Mouse (Mus musculus) thymus, adult 2 months (tissue): Measurements from ENCODE around the gene Gm20388. TPM values are rescaled to one million over a fixed set of nuclear protein-coding genes. Genes with fewer than 3 reads are reported as not detected.
A peak's percentile ranks its signal among the peaks of the same experiment; 100 is the strongest.

Experiments used
- DNase-seq: peaks from one replicate; pipeline ENCODE4 v3.0.0; 2021
- H3K27ac ChIP-seq: fragments of 200-500 bp; 2 replicates; pipeline ENCODE4 v1.5.1; 2012; ENCODE audit warnings: low read length, control low read depth; ENCODE audit not compliant: control insufficient read depth, insufficient read depth
- H3K27me3 ChIP-seq: fragments of 200-500 bp; 2 replicates; pipeline ENCODE4 v1.6.1; 2012; ENCODE audit warnings: mild to moderate bottlenecking, low read length, moderate library complexity, mixed read lengths; ENCODE audit not compliant: control insufficient read depth, insufficient read depth
- H3K36me3 ChIP-seq: fragments of 200-500 bp; 2 replicates; pipeline ENCODE4 v1.6.1; 2012; ENCODE audit warnings: mild to moderate bottlenecking, low read length, moderate library complexity; ENCODE audit not compliant: control insufficient read depth, insufficient read depth
- H3K4me1 ChIP-seq: fragments of 200-500 bp; replicated peaks from 2 replicates; pipeline ENCODE4 v1.6.1; 2012; ENCODE audit warnings: low read length; ENCODE audit not compliant: control insufficient read depth, insufficient read depth
- H3K4me3 ChIP-seq: fragments of 200-500 bp; 2 replicates; pipeline ENCODE4 v1.5.1; 2012; ENCODE audit warnings: mild to moderate bottlenecking, low read length, control low read depth, moderate library complexity; ENCODE audit not compliant: control insufficient read depth, insufficient read depth
- CTCF ChIP-seq: fragments of 200-500 bp; IDR thresholded peaks from 2 replicates; pipeline ENCODE4 v1.5.1; 2012; ENCODE audit warnings: mild to moderate bottlenecking, control low read depth, low read length, moderate library complexity, borderline replicate concordance; ENCODE audit not compliant: control insufficient read depth, poor library complexity, insufficient read depth; ENCODE audit errors: extremely low read depth
- POLR2A ChIP-seq: fragments of 200-500 bp; IDR thresholded peaks from 2 replicates; pipeline ENCODE4 v1.6.1; 2012; ENCODE audit warnings: mild to moderate bottlenecking, low read length, control low read depth, moderate library complexity; ENCODE audit not compliant: control insufficient read depth, poor library complexity, insufficient read depth; ENCODE audit errors: extremely low read depth
- WGBS: fragments of 180-500 bp; shearing (Covaris S2); methylation state at CpG from one replicate; pipeline ENCODE4 v1.1.7; 2018; 5-methylcytosine and 5-hydroxymethylcytosine counted together
- polyA plus RNA-seq: library from polyadenylated mRNA; depleted of rRNA; stranded (reverse); fragments of >200 nt; gene quantifications from 2 replicates; pipeline ENCODE4 v1.2.3, GENCODE M21; 2012

Gene Gm20388
- polyA plus RNA-seq, 1 experiment: 103 TPM

DNA sequence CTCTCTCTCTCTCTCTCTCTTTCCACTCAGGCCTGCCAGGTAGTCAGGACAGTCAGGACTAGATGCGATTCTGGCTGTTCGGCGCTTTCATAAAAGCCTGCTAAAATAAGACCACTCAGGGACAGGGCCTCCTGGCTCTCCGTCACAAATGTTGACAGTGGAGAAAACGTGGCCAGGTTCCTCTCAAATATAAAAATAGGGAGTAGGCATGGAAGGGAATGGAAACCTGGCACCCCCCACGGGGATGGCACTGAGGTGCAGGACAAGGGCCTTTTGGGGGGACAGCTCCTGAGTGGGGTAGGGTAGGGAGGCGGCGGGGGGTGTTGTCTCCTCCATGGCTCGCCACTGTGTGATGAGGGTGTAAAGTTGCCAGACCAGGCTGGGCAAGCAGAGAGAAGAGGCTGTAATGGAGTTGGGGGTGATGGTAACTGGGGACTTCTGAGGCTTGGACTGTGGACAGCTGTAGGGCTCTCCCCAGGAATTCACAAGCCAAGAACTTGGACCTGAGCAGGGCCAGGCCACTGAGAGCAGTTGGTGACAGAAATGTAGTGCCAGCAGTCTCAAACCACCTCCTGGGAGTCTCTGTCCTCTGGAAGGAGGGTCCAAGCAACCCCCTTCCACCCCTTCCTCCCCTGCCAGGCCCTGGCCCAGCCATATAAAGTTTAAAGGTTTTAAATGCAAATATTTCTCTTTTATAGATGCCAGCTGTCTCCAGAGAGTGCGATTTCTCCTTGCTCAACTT lies 621.3 kb downstream of the Gm20388 start:
- Histone ChIP-seq H3K4me1 (peaks cover 72% of the 10 kb centered on the region), H3K36me3 (no peaks in the 10 kb centered on the region), H3K27ac (peak overlapping the region; percentile 45; the same call in 1 of the 2 replicates), H3K27me3 (no peaks in the 10 kb centered on the region), H3K4me3 (no peak overlapping the region)
- TF ChIP-seq POLR2A (no peak), CTCF (no peak)
- 81% methylated on average over 10 of the region's 10 CpGs for WGBS
- no peak for DNase-seq

DNA sequence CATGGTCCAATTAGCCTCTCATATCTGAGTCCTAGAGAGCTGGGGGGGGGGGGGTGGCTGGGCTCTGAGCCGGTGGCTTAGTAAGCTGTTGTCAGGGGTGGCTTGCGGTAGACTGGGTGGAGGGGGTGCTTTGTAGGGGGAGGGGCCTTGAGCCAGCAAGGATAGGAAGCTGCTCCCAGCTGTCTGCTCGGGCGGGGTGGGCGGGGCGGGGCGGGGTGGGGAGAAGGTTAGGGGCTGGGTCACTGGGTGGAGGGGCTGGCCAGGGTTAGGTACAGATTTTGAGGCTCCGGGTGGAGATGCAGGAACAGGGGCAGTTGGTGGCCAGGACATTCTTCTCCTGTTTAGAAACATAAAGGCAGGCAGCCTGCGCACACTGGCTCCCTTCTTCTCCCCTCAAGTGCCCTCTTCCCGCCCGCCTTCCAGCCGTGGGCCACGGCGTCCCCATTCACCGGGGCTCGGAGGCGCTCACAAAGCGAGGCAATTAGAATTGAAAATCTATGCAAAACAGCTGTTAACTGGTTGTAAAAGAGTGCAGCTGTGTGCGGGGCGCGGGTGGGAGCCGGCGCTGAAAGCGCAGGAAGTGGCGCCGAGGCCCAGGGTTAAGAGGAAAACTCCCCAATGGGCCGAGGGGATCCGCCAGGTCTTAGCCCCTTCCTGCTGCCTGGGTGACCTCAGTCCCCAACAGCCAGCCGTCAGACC lies 622.0 kb downstream of the Gm20388 start:
- H3K27ac ChIP-seq: peak overlapping the region; percentile 73
- TF ChIP-seq CTCF (0 out of 2 replicates have a peak, but pooled peaks have one; percentile 23), POLR2A (no peak)
- no peaks in the 10 kb centered on the region for H3K36me3 ChIP-seq
- H3K4me3 ChIP-seq: peak overlapping the region; percentile 34
- peaks cover 67% of the 10 kb centered on the region for H3K4me1 ChIP-seq
- DNase-seq: peak; percentile 76
- 2% methylated on average over 29 of the region's 29 CpGs for WGBS
- H3K27me3 ChIP-seq: no peaks in the 10 kb centered on the region

DNA sequence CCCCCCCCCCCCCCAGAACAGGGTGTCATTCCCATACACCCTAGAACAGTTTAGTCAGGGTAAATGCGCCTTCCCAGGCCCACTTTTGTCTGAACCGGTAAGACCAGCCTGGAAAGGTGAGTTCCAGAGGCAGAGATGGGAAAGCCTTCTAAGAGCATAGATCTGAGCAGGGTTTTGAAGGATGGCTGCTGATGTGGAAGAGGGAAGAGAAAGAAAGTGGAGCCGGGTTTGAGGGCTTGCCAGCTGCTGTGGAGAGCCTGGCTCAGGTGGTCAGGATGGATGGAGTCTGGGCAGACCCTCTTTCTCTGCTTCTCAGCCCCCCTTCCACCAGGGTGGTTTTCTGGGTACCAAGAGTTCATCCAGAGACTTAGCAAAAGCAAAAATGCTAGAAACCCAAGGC lies 622.7 kb downstream of the Gm20388 start:
- no peaks in the 10 kb centered on the region for H3K36me3 ChIP-seq
- no peak for TF ChIP-seq POLR2A
- no peak for TF ChIP-seq CTCF
- no peak for DNase-seq
- peaks cover 60% of the 10 kb centered on the region for H3K4me1 ChIP-seq
- no peaks in the 10 kb centered on the region for H3K27me3 ChIP-seq
- no peak overlapping the region for H3K4me3 ChIP-seq
- WGBS: 73% methylated on average over 3 of the region's 3 CpGs
- peak overlapping the region; percentile 73; the same call in 1 of the 2 replicates for H3K27ac ChIP-seq

DNA sequence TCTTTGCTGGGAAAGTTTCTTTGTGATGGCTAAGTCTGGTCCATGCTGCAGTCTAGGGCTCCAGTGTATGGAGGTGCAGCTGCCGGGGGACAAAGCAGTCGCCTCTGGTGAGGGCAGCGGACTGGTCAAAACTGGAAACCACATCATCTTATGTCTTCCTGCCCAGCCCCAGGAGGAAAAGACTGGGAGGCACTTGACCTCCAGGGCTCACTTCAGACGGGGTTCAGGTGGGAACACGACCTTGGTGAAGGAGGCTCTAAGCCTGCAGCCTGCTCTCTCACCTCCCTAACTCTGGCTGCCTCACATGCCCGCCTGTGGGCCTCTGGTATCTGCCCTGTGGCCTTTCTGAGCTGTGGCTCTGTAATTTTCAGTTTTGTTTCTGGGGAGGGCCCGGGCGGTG lies 623.4 kb downstream of the Gm20388 start:
- TF ChIP-seq POLR2A: no peak
- TF ChIP-seq CTCF: no peak

DNA sequence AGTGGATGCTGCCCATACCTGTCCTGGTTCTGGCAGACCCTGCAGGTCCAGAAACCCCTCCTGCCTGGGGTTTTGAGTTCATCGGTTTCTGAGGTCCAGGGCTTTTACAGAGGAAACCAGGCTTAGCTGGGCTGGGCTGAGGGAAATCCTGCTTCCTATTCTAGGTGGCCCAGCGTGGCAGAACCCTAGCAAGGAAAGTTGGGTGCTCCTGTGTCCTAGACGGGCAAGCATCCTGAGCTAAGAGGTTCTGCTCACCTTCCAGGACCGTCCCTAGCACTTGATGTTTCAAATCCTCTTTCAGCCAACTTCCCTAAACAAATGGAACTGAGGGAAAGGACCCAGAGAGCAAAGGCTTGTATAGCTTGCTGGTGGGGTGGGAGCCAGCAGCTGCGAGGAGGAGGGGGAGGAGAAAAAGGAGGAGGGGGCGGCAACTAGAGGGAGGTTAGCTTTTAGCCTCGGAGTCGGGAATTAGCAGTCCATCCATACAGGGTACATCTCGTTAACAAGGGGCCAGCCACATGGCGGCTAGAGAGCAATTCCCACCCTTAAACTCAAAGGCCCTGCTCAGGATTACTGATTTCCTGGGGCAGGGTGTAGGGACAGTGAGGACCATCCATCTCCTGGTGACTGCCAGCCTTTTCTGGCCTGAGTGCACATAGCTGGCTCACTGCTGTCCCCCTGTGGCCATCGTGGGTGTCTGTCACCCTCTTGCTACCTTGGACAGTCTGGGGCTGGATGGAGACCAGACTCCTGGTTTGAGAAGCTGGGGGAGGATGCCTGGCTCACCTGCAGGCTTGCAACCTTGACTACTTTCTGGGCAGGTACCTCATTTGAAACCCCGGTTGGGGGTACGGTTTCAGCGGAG lies 624.1 kb downstream of the Gm20388 start:
- peak; percentile 87 for DNase-seq
- TF ChIP-seq POLR2A (no peak), CTCF (peak; percentile 94)
- Histone ChIP-seq H3K4me3 (no peak overlapping the region), H3K27me3 (no peaks in the 10 kb centered on the region), H3K36me3 (no peaks in the 10 kb centered on the region), H3K27ac (no peak overlapping the region), H3K4me1 (peaks cover 61% of the 10 kb centered on the region)
- 37% methylated on average over 14 of the region's 14 CpGs for WGBS

More for the DNA sequence above, 623.4 kb downstream of the Gm20388 start:
- Histone ChIP-seq H3K36me3 (no peaks in the 10 kb centered on the region), H3K27me3 (no peaks in the 10 kb centered on the region), H3K27ac (no peak overlapping the region), H3K4me3 (no peak overlapping the region), H3K4me1 (peaks cover 55% of the 10 kb centered on the region)
- no peak for DNase-seq
- 62% methylated on average over 8 of the region's 8 CpGs for WGBS
